Mouse (Mus musculus): ENCODE measurements around the gene Meis1.

DNA sequence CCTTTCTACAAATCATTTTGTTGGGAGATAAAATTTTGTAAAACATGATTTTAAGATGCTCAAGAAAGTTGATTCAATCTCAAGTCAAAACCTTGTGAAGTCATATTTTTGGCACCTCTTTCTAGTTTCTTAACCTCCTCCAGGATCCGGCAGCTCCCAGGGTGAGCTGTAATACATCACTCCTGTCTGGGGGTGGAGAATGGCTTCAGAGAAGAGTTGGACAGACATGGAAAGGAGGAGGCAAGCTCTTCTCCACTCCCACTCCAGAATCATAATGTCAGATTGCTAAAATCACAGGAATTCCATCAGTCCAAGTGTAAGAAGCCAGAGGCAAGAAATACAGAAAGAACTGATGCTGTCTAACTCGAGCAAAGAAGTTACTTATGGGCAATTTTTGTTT is 126.3 kb downstream of the Meis1 start:
- no peak for TF ChIP-seq CTCF (IDR thresholded peaks at IDR 0.05; ENCODE audit: insufficient read depth, low read depth, low read length)
- TF ChIP-seq POLR2A (IDR thresholded peaks at IDR 0.05; ENCODE audit: insufficient read depth, low read depth, low read length) = no peak
